Mouse (Mus musculus) embryonic facial prominence, embryonic 12.5 days (tissue): ENCODE results near the gene Aifm1. TPM values are rescaled to one million over a fixed set of nuclear protein-coding genes. Genes with fewer than 3 reads are reported as not detected.

ENCODE experiments used
- ATAC-seq: fragments of 200-750 bp; cut with Nextera tagmentation; 2 replicates; pipeline ENCODE4 v1.8.0; 2017; ENCODE audit not compliant: insufficient number of reproducible peaks, insufficient read depth, low FRiP score, low TSS enrichment
- H3K27ac ChIP-seq: fragments of 300-500 bp; sonication (generic); 2 replicates; pipeline ENCODE4 v1.5.1; 2016; ENCODE audit warnings: mild to moderate bottlenecking
- H3K27me3 ChIP-seq: fragments of 300-500 bp; sonication (generic); 2 replicates; pipeline ENCODE4 v1.6.1; 2016; ENCODE audit warnings: mild to moderate bottlenecking, moderate library complexity
- H3K36me3 ChIP-seq: fragments of 300-500 bp; sonication (generic); 2 replicates; pipeline ENCODE4 v1.6.1; 2016; ENCODE audit warnings: mild to moderate bottlenecking
- H3K4me1 ChIP-seq: fragments of 300-500 bp; sonication (generic); 2 replicates; pipeline ENCODE4 v1.6.1; 2016
- H3K4me2 ChIP-seq: fragments of 300-500 bp; sonication (generic); replicated peaks from 2 replicates; pipeline ENCODE4 v1.6.1; 2016; ENCODE audit warnings: mild to moderate bottlenecking, moderate library complexity
- H3K4me3 ChIP-seq: fragments of 300-500 bp; sonication (generic); 2 replicates; pipeline ENCODE4 v1.5.1; 2016; ENCODE audit warnings: mild to moderate bottlenecking
- H3K9ac ChIP-seq: fragments of 300-500 bp; sonication (generic); 2 replicates; pipeline ENCODE4 v1.6.1; 2016; ENCODE audit warnings: mild to moderate bottlenecking, moderate library complexity
- H3K9me3 ChIP-seq: fragments of 300-500 bp; sonication (generic); 2 replicates; pipeline ENCODE4 v1.6.1; 2016; ENCODE audit warnings: mild to moderate bottlenecking, moderate library complexity
- WGBS: fragments of 180-500 bp; shearing (Covaris S2); methylation state at CpG from one replicate; pipeline ENCODE4 v1.1.7; 2016; 5-methylcytosine and 5-hydroxymethylcytosine counted together
- polyA plus RNA-seq: library from polyadenylated mRNA; unstranded; fragments of >200 nt; fragmentation: Nextera tagmentation; extraction: Ambion mirVana; gene quantifications from 2 replicates; pipeline ENCODE4 v1.2.1, GENCODE M21; 2016

The Aifm1 gene
- 75.0 and 79.3 TPM in 2 replicates for polyA plus RNA-seq

GRCm38 (mm10) chrX:48513166-48513807, at the start of gene Aifm1:
Gene Aifm1, minus strand, starts transcription at chrX:48513563.
- Histone ChIP-seq H3K27me3 (no peaks in the 10 kb centered on the region), H3K4me2 (peak within 1 kb of the TSS; percentile 53), H3K4me1 (peaks cover 5% of the 10 kb centered on the region; the same call in 1 of the 2 replicates), H3K36me3 (no peaks in the 10 kb centered on the region), H3K4me3 (peak within 1 kb of the TSS; percentile 55), H3K9ac (peak within 1 kb of the TSS; percentile 60), H3K27ac (no peak within 1 kb of the TSS), H3K9me3 (no peaks in the 10 kb centered on the region)
- peak; percentile 97 for ATAC-seq
- WGBS, result 18% methylated on average over 45 of the region's 45 CpGs

- Histone ChIP-seq H3K4me2 (no peak overlapping the region), H3K27ac (no peak overlapping the region)
Observed at GRCm38 (mm10) chrX:48532175-48532574, 18.8 kb upstream of the Aifm1 start.

GRCm38 (mm10) chrX:48526435-48526834, 13.1 kb upstream of the Aifm1 start:
- H3K9me3 ChIP-seq, result no peaks in the 10 kb centered on the region
- ATAC-seq, result no peak
- H3K36me3 ChIP-seq, result no peaks in the 10 kb centered on the region
- H3K9ac ChIP-seq, result no peak overlapping the region
- no peak overlapping the region for H3K27ac ChIP-seq
- H3K4me2 ChIP-seq, result no peak overlapping the region
- H3K4me3 ChIP-seq, result no peak overlapping the region
- 65% methylated on average over 2 of the region's 3 CpGs for WGBS
- H3K4me1 ChIP-seq, result no peaks in the 10 kb centered on the region
- no peaks in the 10 kb centered on the region for H3K27me3 ChIP-seq

More at GRCm38 (mm10) chrX:48532175-48532574, 18.8 kb upstream of the Aifm1 start:
- 36% methylated on average over 3 of the region's 3 CpGs for WGBS
- no peak overlapping the region for H3K4me3 ChIP-seq
- ATAC-seq, result no peak
- no peaks in the 10 kb centered on the region for H3K4me1 ChIP-seq
- no peaks in the 10 kb centered on the region for H3K36me3 ChIP-seq
- H3K9ac ChIP-seq, result no peak overlapping the region
- no peaks in the 10 kb centered on the region for H3K9me3 ChIP-seq
- no peaks in the 10 kb centered on the region for H3K27me3 ChIP-seq

GRCm38 (mm10) chrX:48525866-48526265, 12.5 kb upstream of the Aifm1 start:
- 46% methylated on average over 8 of the region's 8 CpGs for WGBS
- Histone ChIP-seq H3K9me3 (no peaks in the 10 kb centered on the region), H3K4me3 (no peak overlapping the region), H3K27ac (no peak overlapping the region), H3K4me1 (no peaks in the 10 kb centered on the region), H3K27me3 (no peaks in the 10 kb centered on the region), H3K36me3 (no peaks in the 10 kb centered on the region), H3K9ac (no peak overlapping the region), H3K4me2 (no peak overlapping the region)
- ATAC-seq, result no peak

- Histone ChIP-seq H3K27me3 (no peaks in the 10 kb centered on the region), H3K4me1 (no peaks in the 10 kb centered on the region), H3K36me3 (no peaks in the 10 kb centered on the region), H3K4me3 (no peak overlapping the region), H3K4me2 (no peak overlapping the region), H3K9ac (no peak overlapping the region), H3K27ac (no peak overlapping the region), H3K9me3 (no peaks in the 10 kb centered on the region)
- WGBS, result 72% methylated on average over 1 of the region's 1 CpGs
- ATAC-seq, result no peak
Observed at GRCm38 (mm10) chrX:48525332-48525731, 12.0 kb upstream of the Aifm1 start.

GRCm38 (mm10) chrX:48523512-48523911, 10.1 kb upstream of the Aifm1 start:
- Histone ChIP-seq H3K27ac (no peak overlapping the region), H3K27me3 (no peaks in the 10 kb centered on the region), H3K9me3 (no peaks in the 10 kb centered on the region), H3K4me2 (no peak overlapping the region), H3K4me1 (no peaks in the 10 kb centered on the region), H3K9ac (no peak overlapping the region), H3K4me3 (no peak overlapping the region), H3K36me3 (no peaks in the 10 kb centered on the region)
- 65% methylated on average over 3 of the region's 3 CpGs for WGBS
- no peak for ATAC-seq

GRCm38 (mm10) chrX:48521651-48522050, 8.3 kb upstream of the Aifm1 start:
- H3K9ac ChIP-seq, result no peak overlapping the region
- no peak overlapping the region for H3K4me2 ChIP-seq
- no peak overlapping the region for H3K4me3 ChIP-seq
- no peak overlapping the region for H3K27ac ChIP-seq
- no peaks in the 10 kb centered on the region for H3K9me3 ChIP-seq
- H3K36me3 ChIP-seq, result no peaks in the 10 kb centered on the region
- H3K27me3 ChIP-seq, result no peaks in the 10 kb centered on the region
- no peaks in the 10 kb centered on the region for H3K4me1 ChIP-seq
- WGBS, result 72% methylated on average over 3 of the region's 3 CpGs
- no peak for ATAC-seq

- 18% methylated on average over 20 of the region's 20 CpGs for WGBS
- no peak; the same call in 1 of the 2 replicates for ATAC-seq
Observed at GRCm38 (mm10) chrX:48519549-48520085, 6.3 kb upstream of the Aifm1 start.

GRCm38 (mm10) chrX:48518808-48519548, 5.6 kb upstream of the Aifm1 start, which contains the start of gene Rab33a:
Gene Rab33a, plus strand, starts transcription at chrX:48519285.
- H3K4me3 ChIP-seq, result peak within 1 kb of the TSS; percentile 44
- WGBS, result 25% methylated on average over 33 of the region's 33 CpGs
- ATAC-seq, result peak; percentile 86; the same call in 1 of the 2 replicates
- no peaks in the 10 kb centered on the region for H3K4me1 ChIP-seq
- H3K4me2 ChIP-seq, result peak within 1 kb of the TSS; percentile 65
- no peaks in the 10 kb centered on the region for H3K27me3 ChIP-seq
- peak within 1 kb of the TSS; percentile 56 for H3K9ac ChIP-seq
- H3K36me3 ChIP-seq, result no peaks in the 10 kb centered on the region
- no peak within 1 kb of the TSS for H3K27ac ChIP-seq
- no peaks in the 10 kb centered on the region for H3K9me3 ChIP-seq

More at GRCm38 (mm10) chrX:48519549-48520085, 6.3 kb upstream of the Aifm1 start:
- Histone ChIP-seq H3K27me3 (no peaks in the 10 kb centered on the region), H3K9me3 (no peaks in the 10 kb centered on the region), H3K36me3 (no peaks in the 10 kb centered on the region), H3K4me2 (peak overlapping the region; percentile 65), H3K9ac (peak overlapping the region; percentile 56), H3K27ac (no peak overlapping the region), H3K4me1 (no peaks in the 10 kb centered on the region), H3K4me3 (peak overlapping the region; percentile 44)

GRCm38 (mm10) chrX:48518211-48518807, 4.9 kb upstream of the Aifm1 start:
- peak overlapping the region; percentile 65 for H3K4me2 ChIP-seq
- H3K27me3 ChIP-seq, result no peaks in the 10 kb centered on the region
- H3K4me1 ChIP-seq, result no peaks in the 10 kb centered on the region
- H3K9me3 ChIP-seq, result no peaks in the 10 kb centered on the region
- no peak overlapping the region for H3K9ac ChIP-seq
- no peak overlapping the region for H3K27ac ChIP-seq
- H3K36me3 ChIP-seq, result no peaks in the 10 kb centered on the region
- peak overlapping the region; percentile 44 for H3K4me3 ChIP-seq
- peak; percentile 73; the same call in 1 of the 2 replicates for ATAC-seq
- WGBS, result 42% methylated on average over 15 of the region's 15 CpGs

- no peak for ATAC-seq
- Histone ChIP-seq H3K4me3 (peak overlapping the region; percentile 55), H3K9me3 (no peaks in the 10 kb centered on the region), H3K27ac (no peak overlapping the region), H3K36me3 (no peaks in the 10 kb centered on the region), H3K4me1 (peaks cover 5% of the 10 kb centered on the region; the same call in 1 of the 2 replicates), H3K9ac (no peak overlapping the region), H3K4me2 (peak overlapping the region; percentile 41), H3K27me3 (no peaks in the 10 kb centered on the region)
- 21% methylated on average over 13 of the region's 13 CpGs for WGBS
Observed at GRCm38 (mm10) chrX:48513824-48514223, 461 bp upstream of the Aifm1 start.
